Mouse (Mus musculus) urinary bladder, postnatal 25 days (tissue): ENCODE data around the gene Sprr4.
"Not testable (repeated sequence)": the region's sequence is repeated elsewhere in the genome, so short reads cannot be mapped to it uniquely, and the experiment has no call there.

Source experiments
- DNase-seq: peaks from one replicate; pipeline ENCODE4 v3.0.0; 2022; ENCODE audit warnings: low spot score

The Sprr4 gene

DNA sequence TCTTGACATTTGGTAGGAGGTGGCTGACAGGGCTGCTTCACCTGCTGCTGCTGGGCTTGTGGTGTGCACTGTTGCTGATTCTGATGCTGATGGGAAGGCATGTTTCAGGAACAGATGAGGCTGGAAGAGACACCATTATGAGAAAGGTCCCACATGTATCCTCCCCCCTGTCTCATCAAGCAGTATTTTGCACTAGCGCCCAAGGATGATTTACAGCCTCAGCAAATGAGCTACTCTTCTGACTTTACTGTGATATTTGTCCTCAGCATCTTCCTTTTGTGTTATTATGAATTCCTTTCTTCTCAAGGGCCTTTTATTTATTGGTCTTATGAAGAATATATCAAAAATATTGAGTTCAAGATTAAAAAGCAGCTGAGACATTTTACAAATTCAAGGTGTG, at the start of gene Sprr4:
Sprr4 (minus strand) TSS at position 101 of the 400 bp plus-strand sequence.
- DNase-seq = no peak

DNA sequence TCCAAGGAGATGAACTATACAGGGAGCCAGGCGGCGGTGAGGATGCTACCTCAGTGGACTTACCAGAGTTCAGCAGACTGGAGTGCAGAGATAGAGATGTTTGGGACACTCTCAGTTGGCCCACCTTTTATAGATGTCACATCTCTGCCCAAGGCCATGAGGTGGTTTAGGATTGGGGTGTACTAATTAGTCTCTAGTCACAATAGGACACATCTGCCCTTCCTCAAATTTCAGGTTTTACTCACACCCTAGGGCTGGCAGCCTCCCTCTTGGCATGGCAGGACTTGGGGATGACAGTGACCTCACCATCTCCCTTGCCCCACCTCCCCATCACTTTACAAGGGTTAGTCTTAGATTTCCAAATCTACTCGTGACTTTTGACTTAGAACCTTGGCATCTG, 34.1 kb upstream of the Sprr4 start, which contains the start of gene 2310046K23Rik:
2310046K23Rik (minus strand) TSS at position 101 of the 400 bp plus-strand sequence.
- DNase-seq = no peak

DNA sequence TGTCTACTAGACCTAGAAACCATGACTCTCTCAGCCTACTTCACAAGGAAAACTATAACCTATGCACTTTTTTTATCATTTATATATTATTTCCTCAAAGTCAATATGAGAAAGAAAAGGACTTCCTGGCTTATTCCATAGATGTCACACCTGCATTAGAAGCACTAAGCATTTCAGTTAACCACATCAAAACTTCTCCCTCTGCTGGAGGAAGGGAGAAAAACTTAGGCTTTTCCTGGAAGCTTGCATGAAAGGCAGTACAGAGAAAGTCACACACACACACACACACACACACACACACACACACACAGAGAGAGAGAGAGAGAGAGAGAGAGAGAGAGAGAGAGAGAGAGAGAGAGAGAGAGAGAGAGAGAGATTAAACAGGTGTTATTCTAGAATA, 12.0 kb upstream of the Sprr4 start:
- no peak for DNase-seq

DNA sequence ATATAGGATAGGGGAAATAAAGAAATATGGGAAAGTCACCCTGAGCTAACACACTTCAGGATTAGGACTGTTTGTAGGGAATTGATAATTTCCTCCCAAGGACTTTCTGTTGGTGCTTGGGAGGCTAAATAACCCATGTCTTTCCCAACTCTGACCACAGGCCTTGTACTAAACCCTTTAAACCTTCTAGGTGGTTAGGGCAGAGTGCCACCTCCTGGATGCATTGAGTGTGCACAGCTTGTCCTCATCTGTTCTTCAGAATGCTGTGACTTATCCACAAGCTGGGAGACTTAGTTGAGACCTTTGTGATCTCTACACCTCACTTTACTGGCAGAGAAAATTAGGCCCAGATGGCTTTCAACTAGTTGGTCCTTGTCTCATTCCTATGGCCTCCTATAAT, 10.5 kb upstream of the Sprr4 start:
- DNase-seq = no peak

DNA sequence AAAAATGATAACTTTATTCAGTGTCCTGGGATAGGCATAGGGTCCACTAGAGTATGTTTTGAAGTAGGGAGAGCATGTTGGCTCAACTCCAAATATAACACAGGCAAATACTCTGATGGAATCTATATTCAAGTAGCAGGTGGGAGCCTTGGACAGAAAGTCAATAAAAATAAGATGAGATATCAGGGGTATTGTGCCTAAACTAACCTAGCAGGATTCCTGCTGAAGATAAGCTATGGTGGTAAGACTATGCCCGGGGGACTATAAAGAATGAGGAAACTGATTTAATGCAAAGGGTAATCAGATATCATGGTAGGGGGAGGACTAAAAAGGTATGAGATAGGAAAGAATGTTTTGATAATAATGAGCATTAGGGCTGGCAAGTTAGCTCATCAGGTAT, 7.9 kb upstream of the Sprr4 start:
- no peak for DNase-seq

DNA sequence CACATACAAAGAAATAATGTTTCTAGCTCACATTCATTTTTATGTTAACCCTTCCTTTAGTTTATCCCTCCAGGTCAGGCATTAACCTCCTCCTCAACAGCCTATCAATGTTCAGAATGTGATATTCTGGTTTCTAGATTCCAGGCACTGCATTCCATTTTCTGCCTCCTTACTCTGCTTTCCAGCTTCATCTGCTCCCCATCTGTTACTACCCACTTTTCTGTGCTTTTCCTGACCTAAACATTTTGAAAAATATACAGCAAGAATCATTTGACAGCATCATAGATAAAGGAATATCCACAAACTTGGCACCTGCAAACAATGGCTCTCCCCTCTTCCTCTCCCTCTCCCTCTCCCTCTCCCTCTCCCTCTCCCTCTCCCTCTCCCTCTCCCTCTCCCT, 3.2 kb upstream of the Sprr4 start:
- DNase-seq = no peak

DNA sequence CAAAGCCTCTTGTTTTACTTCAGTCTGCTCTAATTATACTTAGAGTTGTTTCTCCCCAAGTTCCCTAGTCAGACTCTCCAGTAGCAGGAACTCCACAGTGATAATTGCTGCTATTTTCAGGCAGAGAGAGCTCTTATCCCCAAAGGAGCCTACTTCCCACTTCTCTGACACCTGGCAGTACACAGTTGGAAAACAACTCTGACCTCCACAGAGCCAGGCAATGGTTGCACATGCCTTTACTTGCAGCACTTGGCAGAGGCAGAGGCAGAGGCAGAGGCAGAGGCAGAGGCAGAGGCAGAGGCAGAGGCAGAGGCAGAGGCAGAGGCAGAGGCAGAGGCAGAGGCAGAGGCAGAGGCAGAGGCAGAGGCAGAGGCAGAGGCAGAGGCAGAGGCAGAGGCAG, 10.0 kb downstream of the Sprr4 start:
- DNase-seq = not testable (repeated sequence)

DNA sequence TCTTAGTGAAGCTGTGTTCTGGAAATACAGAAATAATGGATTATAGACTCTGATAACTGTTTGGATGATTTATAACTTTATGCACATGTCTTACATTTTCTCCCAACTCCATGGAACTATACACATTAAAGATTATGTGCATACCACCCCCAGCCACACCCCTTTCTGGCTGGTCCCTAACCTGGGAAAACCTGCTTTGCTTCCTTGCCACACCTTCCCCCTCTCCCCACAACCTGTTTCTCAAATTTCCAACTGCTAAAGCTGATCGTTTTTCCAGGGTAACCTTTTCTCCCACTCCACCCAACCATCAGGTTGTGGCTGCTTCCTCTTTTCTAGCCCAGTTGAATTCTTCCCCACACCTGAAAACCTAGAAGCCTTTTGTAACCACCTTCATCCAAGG, 14.0 kb downstream of the Sprr4 start:
- no peak for DNase-seq

DNA sequence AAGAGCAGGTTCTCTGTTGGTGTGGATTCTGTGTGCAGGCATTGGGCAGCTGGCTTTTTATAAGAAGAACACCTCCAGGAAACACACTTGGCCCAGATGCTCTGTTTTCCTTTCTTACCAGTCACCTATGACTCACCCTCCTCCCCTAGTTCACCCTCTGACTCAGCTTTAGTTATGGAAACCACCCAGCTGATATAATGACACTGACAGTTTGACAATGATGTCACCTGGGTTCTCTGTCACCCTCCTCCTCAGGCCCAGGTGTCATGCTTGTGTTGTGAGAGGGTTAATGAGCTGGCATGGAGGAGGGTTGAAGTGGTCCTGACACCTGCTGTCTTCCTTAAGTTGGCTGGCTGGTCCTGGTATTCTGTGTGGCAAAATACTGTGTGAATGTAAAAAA, 14.4 kb downstream of the Sprr4 start, which contains the start of gene Sprr1a:
Sprr1a (minus strand) TSS at position 33 of the 400 bp plus-strand sequence.
- no peak for DNase-seq

DNA sequence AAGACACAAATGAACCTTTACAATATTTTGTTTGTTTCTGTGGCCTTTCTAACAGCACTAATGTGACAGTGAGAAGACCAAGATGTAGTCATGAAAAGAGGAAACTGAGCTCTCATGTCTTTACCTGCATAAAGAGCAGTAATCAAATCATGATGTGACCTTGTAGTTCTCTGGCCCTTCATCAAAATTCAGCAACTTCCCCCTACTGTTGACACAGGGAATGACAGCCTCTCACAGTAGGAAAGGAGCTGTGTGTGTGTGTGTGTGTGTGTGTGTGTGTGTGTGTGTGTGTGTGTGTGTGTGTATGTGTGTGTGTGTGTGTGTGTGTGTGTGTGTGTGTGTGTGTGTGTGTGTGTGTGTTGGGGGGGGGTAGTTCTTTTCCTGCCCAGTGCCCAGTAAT, 19.0 kb downstream of the Sprr4 start:
- not testable (repeated sequence) for DNase-seq

DNA sequence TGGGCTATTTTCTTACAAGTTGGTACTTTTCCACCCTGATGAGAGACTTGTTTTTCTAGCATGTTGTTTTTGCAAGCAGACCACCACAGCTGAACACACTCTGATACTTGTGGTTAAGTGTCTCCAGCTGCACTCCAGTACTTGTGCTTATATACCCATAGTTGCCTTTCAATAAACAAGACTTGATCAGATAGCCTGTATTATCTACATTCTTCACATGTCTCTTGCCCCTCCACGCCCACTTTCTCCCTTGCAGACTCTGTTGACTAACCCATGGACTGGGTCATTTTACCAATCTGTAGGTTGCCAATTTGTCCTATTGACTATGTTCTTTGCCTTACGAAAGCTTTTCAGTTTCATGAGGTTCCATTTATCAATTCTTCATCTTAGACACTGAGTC, 30.2 kb downstream of the Sprr4 start:
- DNase-seq = no peak

DNA sequence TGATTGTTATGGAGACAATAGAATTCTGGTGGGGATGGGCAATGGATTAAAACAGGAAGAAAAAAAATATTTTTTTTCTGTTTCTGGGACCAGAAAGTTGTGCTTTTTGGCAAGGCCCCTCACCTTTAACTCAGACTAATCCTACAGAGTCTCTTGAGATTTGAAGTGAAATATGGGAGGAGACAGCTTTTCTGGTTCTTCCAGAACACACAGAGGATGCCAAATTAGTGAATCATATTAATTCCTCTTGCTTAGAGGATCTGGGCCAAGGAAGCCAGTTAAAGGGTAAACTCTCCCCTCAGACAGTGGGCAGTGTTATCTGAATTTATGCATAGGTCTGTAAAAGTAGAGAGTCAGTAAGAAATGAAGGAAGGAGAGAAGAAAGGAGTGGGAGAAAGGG, 32.9 kb downstream of the Sprr4 start:
- no peak for DNase-seq

DNA sequence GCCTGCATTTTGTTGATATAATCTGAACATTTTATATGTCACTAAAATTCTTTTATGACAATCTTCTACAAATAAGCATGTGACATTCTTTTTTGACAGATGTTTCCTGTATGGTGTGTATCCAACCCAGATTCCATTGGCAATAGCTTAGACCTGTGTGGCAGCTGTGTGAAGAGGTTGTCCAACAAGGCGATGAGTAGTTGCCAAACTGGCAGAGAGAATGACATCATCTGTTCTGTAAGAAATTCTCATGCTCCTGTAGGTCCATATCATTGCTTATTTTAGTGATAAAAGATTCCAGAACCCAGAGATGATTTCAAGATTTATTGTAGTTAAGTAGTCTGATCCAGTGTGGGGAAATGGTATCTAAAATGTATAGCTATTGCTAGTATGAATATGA, 33.7 kb downstream of the Sprr4 start:
- DNase-seq = no peak

DNA sequence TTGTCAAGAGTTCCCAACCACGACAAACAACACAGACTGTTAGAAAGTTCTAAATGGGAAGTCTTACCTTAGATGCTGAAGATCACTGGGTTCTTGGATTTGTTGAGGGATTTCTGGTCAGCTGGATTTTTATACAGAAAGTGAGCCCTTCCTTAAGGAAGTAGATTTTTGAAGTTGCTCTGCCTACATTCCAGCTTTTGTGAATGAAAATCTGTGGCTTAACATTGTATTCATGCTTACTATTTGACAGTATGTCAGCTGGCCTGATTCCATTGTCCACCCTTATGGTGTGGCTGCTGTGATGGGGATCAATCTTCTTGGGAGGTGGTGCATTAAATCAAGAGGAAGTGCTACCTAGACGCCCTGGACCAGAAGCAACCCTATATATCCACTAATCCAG, 41.7 kb downstream of the Sprr4 start, which contains the start of gene Sprr3:
Sprr3 (minus strand) TSS at position 101 of the 400 bp plus-strand sequence.
- no peak for DNase-seq

DNA sequence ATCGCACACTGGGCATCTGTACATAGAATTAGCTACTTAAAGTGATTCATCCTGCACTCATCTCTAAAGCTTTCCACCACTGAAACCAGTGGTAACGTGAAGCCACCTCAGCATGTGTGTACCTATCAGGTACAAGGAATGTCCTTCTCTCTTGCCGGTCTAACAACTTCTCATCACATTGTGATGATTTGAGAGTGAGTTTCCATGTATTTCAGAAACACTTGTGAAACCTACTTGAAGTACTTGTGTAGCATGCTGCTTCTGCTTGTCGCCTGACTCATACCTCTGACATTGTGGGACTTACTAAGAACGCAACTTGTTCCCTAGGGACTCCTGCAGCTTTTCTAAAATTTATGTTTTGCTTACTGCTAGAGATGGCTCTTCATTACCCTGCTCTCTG, 45.1 kb downstream of the Sprr4 start:
- no peak for DNase-seq
